Mouse (Mus musculus): ENCODE data around the gene Ccdc97. TPM values are rescaled to one million over a fixed set of nuclear protein-coding genes. Genes with fewer than 3 reads are reported as not detected.
A peak's percentile ranks its signal among the peaks of the same experiment; 100 is the strongest.

Ccdc97 gene
- polyA plus RNA-seq, 1 experiment from 2014 or later, result 23.4 TPM

DNA sequence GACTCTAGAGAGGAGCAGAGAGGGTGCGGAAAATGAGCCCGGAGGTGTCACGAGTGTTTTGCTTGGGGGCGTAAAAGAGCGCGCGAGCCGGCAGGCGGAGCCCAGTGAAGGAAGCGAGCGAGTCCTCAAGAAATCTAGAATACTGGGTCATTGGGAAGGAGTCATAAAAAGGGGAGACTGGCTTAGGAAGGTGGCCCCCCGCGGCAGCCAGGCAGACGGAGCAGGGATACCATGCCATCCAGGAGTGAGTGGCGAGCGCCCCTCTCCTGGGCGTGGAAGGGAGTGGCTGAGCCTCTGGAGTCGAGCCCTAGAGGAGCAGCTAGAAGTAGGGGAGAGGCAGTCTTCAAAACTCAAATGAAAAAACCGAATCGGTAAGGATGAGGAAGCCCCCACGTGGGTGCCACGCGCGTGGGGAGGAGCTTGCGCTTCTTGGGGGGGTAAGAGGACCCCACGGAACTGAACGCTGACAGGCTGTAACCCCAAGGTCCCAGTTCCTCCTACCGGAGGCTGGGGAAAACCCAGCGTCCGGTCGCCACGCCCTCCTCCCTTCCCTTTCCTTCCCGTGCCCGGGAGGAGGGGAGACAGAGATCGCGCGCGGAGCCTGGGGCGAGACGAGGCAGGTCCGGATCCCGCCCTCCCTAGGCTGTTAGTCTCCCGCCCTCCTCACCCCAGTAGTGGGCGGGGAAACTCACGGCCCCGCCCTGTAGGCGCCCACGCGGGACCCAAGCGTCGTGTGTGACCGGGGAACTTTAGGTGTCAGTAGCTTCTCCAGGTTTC is 29.9 kb downstream of the Ccdc97 start:
- no peaks in the 10 kb centered on the region for H3K36me3 ChIP-seq (ENCODE audit: control insufficient read depth, insufficient read depth, low read length)
- peaks cover 7 to 13% of the 10 kb centered on the region in 2 experiments for H3K4me1 ChIP-seq (ENCODE audit: control insufficient read depth in 2 of 2, insufficient read depth in 2 of 2, low read length in 2 of 2)
- H3K27ac ChIP-seq (replicated peaks in 1 of 2; ENCODE audit: control insufficient read depth in 1 of 2, insufficient read depth in 1 of 2, low read depth in 2 of 2, low read length in 2 of 2), result peak overlapping the region; percentile 26 to 80
- H3K27me3 ChIP-seq (ENCODE audit: control insufficient read depth, insufficient read depth, low read length), result no peaks in the 10 kb centered on the region
- H3K9me3 ChIP-seq (ENCODE audit: control insufficient read depth, low read length), result no peaks in the 10 kb centered on the region
- H3K9ac ChIP-seq (ENCODE audit: low read length), result peak overlapping the region; percentile 76
- WGBS, result under 1% methylated on average over 43 of the region's 52 CpGs
- peak; percentile 71 for ATAC-seq (ENCODE audit: insufficient number of reproducible peaks, insufficient read depth, low FRiP score, low read depth)
- peak overlapping the region; percentile 67 to 73 for H3K4me3 ChIP-seq (ENCODE audit: control insufficient read depth in 1 of 2, insufficient read depth in 1 of 2, low read depth in 1 of 2, low read length in 2 of 2)
- peak overlapping the region; percentile 98 for H3K4me2 ChIP-seq (ENCODE audit: low read length)

- Histone ChIP-seq H3K4me3 (ENCODE audit: control insufficient read depth in 1 of 2, insufficient read depth in 1 of 2, low read depth in 1 of 2, low read length in 2 of 2) (peak overlapping the region; percentile 67 to 73), H3K27me3 (ENCODE audit: control insufficient read depth, insufficient read depth, low read length) (no peaks in the 10 kb centered on the region), H3K4me1 (ENCODE audit: control insufficient read depth in 2 of 2, insufficient read depth in 2 of 2, low read length in 2 of 2) (peaks cover 9 to 13% of the 10 kb centered on the region in 2 experiments), H3K4me2 (ENCODE audit: low read length) (peak overlapping the region; percentile 98), H3K36me3 (ENCODE audit: control insufficient read depth, insufficient read depth, low read length) (no peaks in the 10 kb centered on the region), H3K27ac (replicated peaks in 1 of 2; ENCODE audit: control insufficient read depth in 1 of 2, insufficient read depth in 1 of 2, low read depth in 2 of 2, low read length in 2 of 2) (peak overlapping the region; percentile 52 to 80; a peak in 3 of 4 replicates), H3K9me3 (ENCODE audit: control insufficient read depth, low read length) (no peaks in the 10 kb centered on the region), H3K9ac (ENCODE audit: low read length) (peak overlapping the region; percentile 76)
- ATAC-seq (ENCODE audit: insufficient number of reproducible peaks, insufficient read depth, low FRiP score, low read depth), result no peak
- WGBS, result under 1% methylated on average over 46 of the region's 47 CpGs
Measured at GRCm38 (mm10) chr7:25687811-25688401, 31.0 kb downstream of the Ccdc97 start.

GRCm38 (mm10) chr7:25686680-25687531 is 32.0 kb downstream of the Ccdc97 start, which contains the start of gene Tgfb1:
Gene Tgfb1, plus strand, starts transcription at chr7:25687002.
- peak within 1 kb of the TSS; percentile 98 for H3K4me2 ChIP-seq (ENCODE audit: low read length)
- H3K4me1 ChIP-seq (ENCODE audit: control insufficient read depth in 2 of 2, insufficient read depth in 2 of 2, low read length in 2 of 2), result peaks cover 9 to 13% of the 10 kb centered on the region in 2 experiments
- no peaks in the 10 kb centered on the region for H3K9me3 ChIP-seq (ENCODE audit: control insufficient read depth, low read length)
- H3K27me3 ChIP-seq (ENCODE audit: control insufficient read depth, insufficient read depth, low read length), result no peaks in the 10 kb centered on the region
- H3K36me3 ChIP-seq (ENCODE audit: control insufficient read depth, insufficient read depth, low read length), result no peaks in the 10 kb centered on the region
- peak within 1 kb of the TSS; percentile 67 to 73 for H3K4me3 ChIP-seq (ENCODE audit: control insufficient read depth in 1 of 2, insufficient read depth in 1 of 2, low read depth in 1 of 2, low read length in 2 of 2)
- under 1% methylated on average over 49 of the region's 69 CpGs for WGBS
- ATAC-seq (ENCODE audit: insufficient number of reproducible peaks, insufficient read depth, low FRiP score, low read depth), result peak; percentile 28
- H3K9ac ChIP-seq (ENCODE audit: low read length), result peak within 1 kb of the TSS; percentile 76
- peak within 1 kb of the TSS; percentile 52 to 80; a peak in 3 of 4 replicates for H3K27ac ChIP-seq (replicated peaks in 1 of 2; ENCODE audit: control insufficient read depth in 1 of 2, insufficient read depth in 1 of 2, low read depth in 2 of 2, low read length in 2 of 2)

- H3K4me1 ChIP-seq (ENCODE audit: control insufficient read depth in 2 of 2, insufficient read depth in 2 of 2, low read length in 2 of 2), result peaks cover 11 to 19% of the 10 kb centered on the region in 2 experiments
- H3K9me3 ChIP-seq (ENCODE audit: control insufficient read depth, low read length), result no peaks in the 10 kb centered on the region
- peak overlapping the region; percentile 67 to 73; a peak in 3 of 4 replicates for H3K4me3 ChIP-seq (ENCODE audit: control insufficient read depth in 1 of 2, insufficient read depth in 1 of 2, low read depth in 1 of 2, low read length in 2 of 2)
- no peak overlapping the region for H3K27ac ChIP-seq (replicated peaks in 1 of 2; ENCODE audit: control insufficient read depth in 1 of 2, insufficient read depth in 1 of 2, low read depth in 2 of 2, low read length in 2 of 2)
- ATAC-seq (ENCODE audit: insufficient number of reproducible peaks, insufficient read depth, low FRiP score, low read depth), result no peak
- no peaks in the 10 kb centered on the region for H3K36me3 ChIP-seq (ENCODE audit: control insufficient read depth, insufficient read depth, low read length)
- 69% methylated on average over 21 of the region's 21 CpGs for WGBS
- H3K9ac ChIP-seq (ENCODE audit: low read length), result no peak overlapping the region
- H3K27me3 ChIP-seq (ENCODE audit: control insufficient read depth, insufficient read depth, low read length), result no peaks in the 10 kb centered on the region
- H3K4me2 ChIP-seq (ENCODE audit: low read length), result peak overlapping the region; percentile 98
Measured at GRCm38 (mm10) chr7:25685926-25686470, 32.9 kb downstream of the Ccdc97 start.

DNA sequence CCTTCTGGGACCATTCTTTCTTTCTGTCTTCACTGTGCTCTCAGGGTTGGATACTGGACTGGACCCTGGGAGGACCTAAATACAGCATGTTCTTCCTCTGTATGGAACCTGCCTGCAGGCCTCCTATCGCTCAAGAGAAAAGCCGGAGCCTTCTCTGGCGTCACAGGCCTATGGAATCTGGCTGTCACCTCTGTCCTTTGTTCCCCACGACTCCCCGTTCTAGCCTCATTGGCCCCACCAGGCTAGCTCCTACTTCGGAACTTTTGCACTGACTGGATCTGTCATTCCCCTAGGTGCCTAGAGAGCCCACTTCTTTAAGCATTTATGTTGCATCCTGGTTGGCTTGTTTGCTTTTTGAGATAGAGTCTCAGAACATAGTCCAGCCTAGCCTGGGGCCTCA is 34.2 kb downstream of the Ccdc97 start:
- H3K9ac ChIP-seq (ENCODE audit: low read length), result no peak overlapping the region
- H3K4me2 ChIP-seq (ENCODE audit: low read length), result no peak overlapping the region
- no peak overlapping the region for H3K4me3 ChIP-seq (ENCODE audit: control insufficient read depth in 1 of 2, insufficient read depth in 1 of 2, low read depth in 1 of 2, low read length in 2 of 2)
- H3K9me3 ChIP-seq (ENCODE audit: control insufficient read depth, low read length), result no peaks in the 10 kb centered on the region
- WGBS, result 82% methylated on average over 6 of the region's 6 CpGs
- peaks cover 11 to 25% of the 10 kb centered on the region in 2 experiments for H3K4me1 ChIP-seq (ENCODE audit: control insufficient read depth in 2 of 2, insufficient read depth in 2 of 2, low read length in 2 of 2)
- no peaks in the 10 kb centered on the region for H3K27me3 ChIP-seq (ENCODE audit: control insufficient read depth, insufficient read depth, low read length)
- no peaks in the 10 kb centered on the region for H3K36me3 ChIP-seq (ENCODE audit: control insufficient read depth, insufficient read depth, low read length)
- H3K27ac ChIP-seq (replicated peaks in 1 of 2; ENCODE audit: control insufficient read depth in 1 of 2, insufficient read depth in 1 of 2, low read depth in 2 of 2, low read length in 2 of 2), result no peak overlapping the region
- ATAC-seq (ENCODE audit: insufficient number of reproducible peaks, insufficient read depth, low FRiP score, low read depth), result no peak

GRCm38 (mm10) chr7:25683474-25684180 is 35.3 kb downstream of the Ccdc97 start:
- 43% methylated on average over 7 of the region's 7 CpGs for WGBS
- Histone ChIP-seq H3K27ac (replicated peaks in 1 of 2; ENCODE audit: control insufficient read depth in 1 of 2, insufficient read depth in 1 of 2, low read depth in 2 of 2, low read length in 2 of 2) (peak overlapping the region in 1 of 2 experiments; percentile 18; a peak in 1 of 4 replicates), H3K4me2 (ENCODE audit: low read length) (no peak overlapping the region)

More at GRCm38 (mm10) chr7:25683474-25684180, 35.3 kb downstream of the Ccdc97 start:
- Histone ChIP-seq H3K27me3 (ENCODE audit: control insufficient read depth, insufficient read depth, low read length) (no peaks in the 10 kb centered on the region; the same call in 1 of the 2 replicates), H3K36me3 (ENCODE audit: control insufficient read depth, insufficient read depth, low read length) (no peaks in the 10 kb centered on the region), H3K4me1 (ENCODE audit: control insufficient read depth in 2 of 2, insufficient read depth in 2 of 2, low read length in 2 of 2) (peaks cover 11 to 24% of the 10 kb centered on the region in 2 experiments), H3K9ac (ENCODE audit: low read length) (no peak overlapping the region), H3K4me3 (ENCODE audit: control insufficient read depth in 1 of 2, insufficient read depth in 1 of 2, low read depth in 1 of 2, low read length in 2 of 2) (no peak overlapping the region), H3K9me3 (ENCODE audit: control insufficient read depth, low read length) (no peaks in the 10 kb centered on the region)
- ATAC-seq (ENCODE audit: insufficient number of reproducible peaks, insufficient read depth, low FRiP score, low read depth), result no peak

Measured in heart, embryonic 14.5 days (tissue).